ENCODE assay signal across 8 mouse cellular contexts in genomic region chr5:125215930-125216459, GRCm38 (mm10). TPM values are rescaled to one million over a fixed set of nuclear protein-coding genes. Genes with fewer than 3 reads are reported as not detected.
DNase-seq lines count a peak whose midpoint lies in the region; ATAC-seq lines count a peak whose summit lies in the region.

No protein-coding gene starts in this region.

- peak overlapping the region; percentile 48 for H3K4me2 ChIP-seq in hindbrain, embryonic 16.5 days (ENCODE audit: low read length)
- H3K4me2 ChIP-seq in midbrain, embryonic 13.5 days (replicated peaks): peak overlapping the region; percentile 50

- DNase-seq in kidney, adult 18-20 months: peak; percentile 16
- DNase-seq in kidney, adult 8-10 months: no peak
- DNase-seq in embryo, embryonic 11 days: peak; percentile 87
- peak; percentile 77 for DNase-seq in gastrocnemius, postnatal 14 days
- peak; percentile 88 to 89 for DNase-seq in left cerebral cortex, postnatal 10 days (ENCODE audit: extremely low spot score in 1 of 2, low spot score in 2 of 2)
- DNase-seq in telencephalon, adult 2 months (ENCODE audit: low read depth, low spot score): peak; percentile 90

- WGBS in hindbrain, embryonic 16.5 days: 4% methylated on average over 24 of the region's 24 CpGs
- 3% methylated on average over 24 of the region's 24 CpGs for WGBS in midbrain, embryonic 13.5 days

- H3K27ac ChIP-seq in hindbrain, embryonic 16.5 days (ENCODE audit: low read depth, low read length): peak overlapping the region; percentile 89
- peak overlapping the region; percentile 89 for H3K27ac ChIP-seq in midbrain, embryonic 13.5 days

- H3K9me3 ChIP-seq in hindbrain, embryonic 16.5 days (ENCODE audit: control insufficient read depth, low read length): no peaks in the 10 kb centered on the region
- H3K9me3 ChIP-seq in midbrain, embryonic 13.5 days: no peaks in the 10 kb centered on the region

- peak; percentile 92 for ATAC-seq in hindbrain, embryonic 16.5 days
- ATAC-seq in midbrain, embryonic 13.5 days: peak; percentile 88

- peak overlapping the region; percentile 16 for H3K4me3 ChIP-seq in hindbrain, embryonic 16.5 days (ENCODE audit: low read length)
- H3K4me3 ChIP-seq in midbrain, embryonic 13.5 days (replicated peaks): peak overlapping the region; percentile 18; the same call in 1 of the 2 replicates

- intact Hi-C loops in gastrocnemius, postnatal 14 days (cut with DNase I; ENCODE audit: low total_unique reads): no loop called here
- intact Hi-C loops in left cerebral cortex, postnatal 10 days (cut with DNase I): no loop called here

- no peaks in the 10 kb centered on the region for H3K27me3 ChIP-seq in hindbrain, embryonic 16.5 days (replicated peaks; ENCODE audit: control insufficient read depth, insufficient read depth, low read length)
- H3K27me3 ChIP-seq in midbrain, embryonic 13.5 days: no peaks in the 10 kb centered on the region

- H3K9ac ChIP-seq in hindbrain, embryonic 16.5 days (ENCODE audit: low read depth, low read length): peak overlapping the region; percentile 50
- H3K9ac ChIP-seq in midbrain, embryonic 13.5 days (replicated peaks): peak overlapping the region; percentile 54

- peaks cover 24% of the 10 kb centered on the region for H3K4me1 ChIP-seq in hindbrain, embryonic 16.5 days (ENCODE audit: control insufficient read depth, insufficient read depth, low read depth, low read length)
- H3K4me1 ChIP-seq in midbrain, embryonic 13.5 days (replicated peaks): peaks cover 33% of the 10 kb centered on the region

- no peaks in the 10 kb centered on the region for H3K36me3 ChIP-seq in hindbrain, embryonic 16.5 days (ENCODE audit: control insufficient read depth, insufficient read depth, low read length)
- H3K36me3 ChIP-seq in midbrain, embryonic 13.5 days: no peaks in the 10 kb centered on the region

RNA-seq across cellular contexts. Expression of gene Ncor2, which starts 37.0 kb away (rescaled TPM):
- total RNA-seq in gastrocnemius, postnatal 14 days (2021): 10 to 100 TPM; 85.9 to 97.7 TPM
- polyA plus RNA-seq in hindbrain, embryonic 16.5 days (2015; fragmentation: Nextera tagmentation; extraction: Ambion mirVana): 23.3 and 26.2 TPM in 2 replicates
- total RNA-seq in left cerebral cortex, postnatal 10 days (2021): 100 to 1,000 TPM; 131 to 146 TPM
- polyA plus RNA-seq in midbrain, embryonic 13.5 days (2015; fragmentation: Nextera tagmentation; extraction: Ambion mirVana): 20.2 and 22.6 TPM in 2 replicates

Comparison
In these comparisons a context has a peak if more than half of its experiments do, and no peak if none do; other contexts are left out.
1. DNase-seq: peak in kidney, adult 18-20 months (single experiment), embryo, embryonic 11 days (single experiment), gastrocnemius, postnatal 14 days (single experiment), left cerebral cortex, postnatal 10 days (2 of 2) and telencephalon, adult 2 months (single experiment); none in kidney, adult 8-10 months (0 of 2).